Mouse (Mus musculus) gastrocnemius, adult 2 months (tissue): ENCODE results near the gene Cbfb. TPM values are rescaled to one million over a fixed set of nuclear protein-coding genes. Genes with fewer than 3 reads are reported as not detected.

ENCODE experiments used
- DNase-seq: peaks from one replicate; pipeline ENCODE4 v3.0.0; 2022
- H3K27ac ChIP-seq: fragments of 200-600 bp; 2 replicates; pipeline ENCODE4 v1.8.1; 2022; ENCODE audit warnings: mild to moderate bottlenecking
- H3K4me3 ChIP-seq: fragments of 200-600 bp; 2 replicates; pipeline ENCODE4 v1.8.1; 2022; ENCODE audit warnings: mild to moderate bottlenecking, moderate library complexity
- CTCF ChIP-seq: fragments of 200-600 bp; IDR thresholded peaks from 2 replicates; pipeline ENCODE4 v1.8.1; 2022; ENCODE audit warnings: antibody characterized with exemption, mild to moderate bottlenecking, moderate library complexity
- intact Hi-C: fragments of 180-260 bp; cut with DNase I; formaldehyde crosslinking; loops from one replicate; pipeline ENCODE4 v1.15.1; 2025
- total RNA-seq, 2 experiments: library from RNA; stranded (reverse); gene quantifications; 2 replicates each; pipeline ENCODE4 v1.2.3; 2021

The Cbfb gene
- total RNA-seq, 2 experiments from 2014 or later: 58.9 to 76.8 TPM

DNA sequence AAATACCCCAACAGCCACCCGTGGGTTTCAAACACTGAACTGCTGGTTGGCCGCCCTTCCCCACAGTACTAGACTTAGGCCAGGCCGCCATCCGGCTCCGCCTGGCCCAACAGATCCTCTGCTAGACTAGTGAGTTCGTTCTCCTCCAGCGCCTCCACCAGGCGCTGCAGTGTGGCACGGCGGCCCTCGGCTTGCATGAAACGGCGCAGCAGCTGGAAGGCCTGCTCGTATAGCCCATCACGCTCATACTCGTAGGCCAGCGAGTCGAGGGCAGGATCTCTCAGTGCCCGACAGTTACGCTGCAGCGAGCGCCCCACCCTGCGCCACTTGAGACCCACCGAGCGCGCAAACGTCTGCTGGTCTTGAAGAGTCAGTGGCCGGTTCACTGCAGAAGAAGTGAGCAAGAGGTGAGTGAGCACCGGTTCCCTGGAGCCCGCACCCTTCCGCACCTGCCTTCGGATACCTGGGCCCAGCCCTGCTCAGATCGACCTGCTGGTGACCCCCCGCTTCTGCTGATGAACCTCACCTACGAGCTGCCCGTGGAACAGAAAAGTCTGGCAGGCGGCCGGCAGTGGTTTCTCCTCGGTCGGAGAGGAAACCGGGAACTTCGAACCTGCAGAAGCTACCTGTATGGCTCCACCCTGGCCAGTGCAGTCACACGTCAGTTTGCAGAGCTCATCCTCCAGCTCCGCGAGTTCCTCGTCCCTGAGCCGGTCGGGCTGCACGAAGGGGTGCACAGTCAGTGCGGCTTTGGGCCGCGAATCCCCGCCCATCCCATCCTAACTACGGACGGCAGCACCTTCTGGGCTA is 88.6 kb downstream of the Cbfb start:
- H3K4me3 ChIP-seq: peak overlapping the region; percentile 71
- TF ChIP-seq CTCF: peak; percentile 6; the same call in 1 of the 2 replicates
- peak; percentile 49 for DNase-seq
- H3K27ac ChIP-seq: no peak overlapping the region
- intact Hi-C loops: loop anchor here (1.0 to 2.0 kb wide), 2 partner anchors 121 to 138 kb away; no protein-coding TSS in a partner anchor

DNA sequence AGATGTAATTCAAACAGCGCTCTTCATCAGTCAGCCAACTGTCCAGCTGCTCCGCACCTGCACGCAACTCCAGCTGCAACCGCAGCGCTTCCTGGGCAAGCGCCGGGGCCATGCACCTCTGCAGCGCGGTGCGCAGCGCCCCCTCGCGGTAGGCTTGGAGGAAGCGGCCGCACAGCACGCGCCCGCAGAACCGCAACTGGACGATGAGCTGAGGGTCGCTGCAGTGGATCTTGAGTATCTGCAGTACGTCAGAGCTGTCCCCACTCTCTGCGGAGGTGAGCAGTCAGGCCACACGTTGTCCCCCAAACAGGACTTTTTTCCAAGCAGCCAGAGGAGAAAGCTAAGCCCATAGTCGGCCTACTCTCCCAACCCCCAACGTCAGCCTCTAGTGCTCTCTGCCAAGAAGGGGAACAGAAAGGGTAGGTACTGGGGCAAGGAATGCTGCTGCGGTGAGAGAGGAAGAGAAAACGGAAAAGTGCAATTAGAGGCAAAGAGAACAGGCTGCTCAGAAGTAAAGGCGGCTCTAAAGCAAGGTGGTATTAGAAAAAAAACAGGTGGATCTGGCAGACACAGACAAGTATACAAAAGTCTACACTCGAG is 89.3 kb downstream of the Cbfb start:
- intact Hi-C loops: loop anchor here (1.0 to 2.0 kb wide), 2 partner anchors 122 to 139 kb away; no protein-coding TSS in a partner anchor
- DNase-seq: peak; percentile 85
- H3K27ac ChIP-seq: no peak overlapping the region
- TF ChIP-seq CTCF: peak; percentile 99; the same call in 1 of the 2 replicates
- H3K4me3 ChIP-seq: peak overlapping the region; percentile 71

DNA sequence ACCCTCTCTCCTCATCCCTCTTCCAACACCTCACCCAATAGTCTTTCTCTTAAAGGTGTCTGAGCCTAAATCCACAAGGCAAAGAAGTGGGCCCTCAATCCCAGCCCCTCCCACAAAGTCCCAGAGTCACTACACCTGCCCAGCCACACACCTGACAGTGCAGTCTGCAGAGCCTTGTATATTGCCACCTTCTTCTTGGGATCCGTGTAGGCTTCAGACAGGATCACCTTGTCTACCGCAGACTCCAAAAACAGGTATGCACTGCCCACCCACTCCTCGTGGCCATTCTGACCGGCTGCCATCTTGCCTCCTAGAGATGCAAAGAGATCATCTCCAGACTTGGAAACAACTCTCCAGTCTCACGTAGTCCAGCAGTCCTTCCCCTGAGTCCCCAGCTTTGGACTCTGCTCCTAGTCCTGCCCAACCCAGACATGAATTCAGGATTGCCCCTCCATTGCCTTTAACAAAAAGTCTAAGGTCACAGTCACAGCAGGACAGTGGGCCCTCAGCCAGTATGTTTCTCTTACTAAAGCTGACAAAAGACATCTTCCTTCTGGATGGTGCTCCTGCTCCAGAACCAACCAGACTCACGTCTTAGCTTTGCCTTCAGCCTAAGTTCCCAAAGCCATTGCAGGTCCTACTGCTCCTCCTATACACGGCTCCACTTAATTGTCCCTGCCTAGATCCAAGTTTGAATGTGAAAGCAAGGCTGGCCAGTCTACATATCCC is 90.1 kb downstream of the Cbfb start:
- DNase-seq: no peak
- Histone ChIP-seq H3K27ac (no peak overlapping the region), H3K4me3 (no peak overlapping the region)
- no peak for TF ChIP-seq CTCF
- intact Hi-C loops: no loop called here

DNA sequence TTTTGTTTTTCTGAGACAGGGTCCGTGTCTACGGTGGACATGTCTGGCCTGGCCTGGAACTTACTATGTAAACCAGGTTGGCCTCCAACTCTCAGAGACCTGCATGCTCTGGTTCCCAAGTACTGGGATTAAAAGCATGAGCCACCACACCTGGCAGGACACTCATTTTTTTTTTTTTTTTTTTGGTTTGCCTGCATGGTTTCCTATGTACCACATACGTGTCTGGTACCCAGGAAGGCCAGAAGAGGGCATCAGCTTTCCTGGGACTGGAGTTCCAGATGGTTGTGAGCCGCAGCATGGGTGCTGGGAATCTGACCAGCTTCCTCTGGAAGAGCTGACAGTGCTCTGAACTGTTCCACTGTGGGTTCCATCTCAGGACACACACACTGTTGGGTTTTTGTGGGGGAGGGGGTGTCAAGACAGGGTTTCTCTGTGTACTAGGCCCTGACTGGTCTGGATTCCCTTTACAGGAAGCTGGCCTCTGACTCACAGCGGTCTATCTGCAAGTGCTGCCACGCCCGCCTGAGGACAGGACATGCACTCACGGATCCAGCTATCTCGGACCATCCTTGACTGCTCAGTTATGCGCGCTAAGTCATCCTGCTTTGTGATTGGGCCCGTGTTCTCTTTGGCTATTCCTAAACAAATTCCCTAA is 91.0 kb downstream of the Cbfb start:
- no peak for DNase-seq
- intact Hi-C loops: no loop called here
- Histone ChIP-seq H3K27ac (no peak overlapping the region), H3K4me3 (no peak overlapping the region)
- no peak for TF ChIP-seq CTCF

DNA sequence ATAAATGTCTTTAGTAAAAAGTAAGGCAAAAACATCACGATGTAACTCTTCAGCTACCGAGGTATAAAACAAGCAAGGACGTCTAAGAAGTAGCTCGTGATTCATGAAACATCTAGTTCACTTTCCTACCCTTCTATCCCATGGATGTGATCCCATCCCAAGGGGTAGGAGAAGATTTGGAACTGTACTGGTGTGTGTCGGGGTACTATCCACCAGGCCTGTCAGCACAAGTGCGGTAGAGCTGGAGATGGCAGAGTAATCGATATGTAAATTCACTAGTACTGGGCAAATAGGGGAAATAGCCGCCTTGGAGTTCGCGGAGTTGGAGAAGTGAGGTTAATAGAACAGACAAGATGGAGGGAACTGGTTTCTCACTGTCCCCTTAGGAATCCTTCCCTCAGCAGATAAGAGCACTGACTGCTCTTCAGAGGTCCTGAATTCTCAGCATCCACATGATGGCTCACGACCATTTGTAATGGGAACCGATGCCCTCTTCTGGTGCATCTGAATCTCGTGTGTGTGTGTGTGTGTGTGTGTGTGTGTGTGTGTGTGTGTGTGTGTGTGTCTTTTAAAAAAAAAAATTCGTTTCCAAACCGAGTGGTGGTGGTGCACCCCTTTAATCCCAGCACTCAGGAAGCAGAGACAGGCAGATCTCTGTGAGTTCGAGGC is 92.9 kb downstream of the Cbfb start:
- TF ChIP-seq CTCF: no peak
- no peak overlapping the region for H3K27ac ChIP-seq
- no peak for DNase-seq
- peak overlapping the region; percentile 90 for H3K4me3 ChIP-seq
- intact Hi-C loops: no loop called here

DNA sequence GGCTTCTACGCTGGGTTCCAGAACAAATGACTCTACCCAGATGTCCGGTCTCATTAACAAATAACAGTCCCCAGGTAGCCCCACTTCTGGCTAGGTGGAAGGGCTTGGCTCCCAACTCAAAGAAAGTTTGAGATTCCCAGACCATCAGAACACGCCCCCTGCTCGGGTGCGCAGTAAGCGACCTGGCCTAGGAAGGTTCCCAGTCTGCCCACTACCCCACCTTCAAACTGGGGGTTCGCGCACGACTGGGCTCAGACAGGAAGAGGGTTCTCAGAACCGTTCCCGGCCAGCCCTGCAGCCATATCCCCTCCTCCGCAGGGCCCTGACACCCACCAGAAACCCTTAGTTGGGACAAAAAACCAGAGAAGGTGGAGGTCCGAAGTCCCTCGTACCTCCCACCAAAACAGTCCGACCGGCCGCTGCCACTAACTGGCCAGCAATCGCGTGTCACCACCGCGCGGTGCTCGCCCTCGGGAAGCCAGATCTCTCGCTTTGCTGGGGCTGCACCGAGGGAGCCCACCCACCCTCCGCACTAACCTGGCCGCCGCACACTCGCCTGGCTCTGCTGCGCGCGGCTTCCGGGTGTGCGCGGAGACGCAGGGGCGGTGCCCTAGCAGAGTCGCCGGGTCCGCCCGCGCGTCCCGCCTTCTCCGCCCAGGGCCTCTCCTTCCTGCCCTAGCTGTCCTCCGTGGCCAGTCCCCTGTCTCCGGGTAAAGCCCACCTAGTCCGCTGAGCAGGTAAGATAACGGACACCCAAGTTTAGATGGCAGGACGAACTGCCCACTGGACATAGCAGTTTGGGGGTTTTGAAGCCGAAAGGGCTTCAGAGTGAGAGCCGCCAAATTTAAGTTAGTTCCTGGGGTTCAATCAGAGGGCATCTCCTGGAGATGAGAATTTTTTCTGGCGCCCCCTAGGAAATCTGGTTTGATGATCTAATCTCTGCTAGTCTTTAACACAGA is 93.8 kb downstream of the Cbfb start, which contains the start of the genes Tradd and Fbxl8:
Gene Tradd, minus strand, starts transcription at position 586 of the 959 bp plus-strand sequence.
Gene Fbxl8, plus strand, starts transcription at position 625 of the 959 bp plus-strand sequence.
- TF ChIP-seq CTCF: no peak; the same call in 1 of the 2 replicates
- intact Hi-C loops: no loop called here
- peak; percentile 88 for DNase-seq
- Histone ChIP-seq H3K4me3 (peak within 1 kb of the TSS; percentile 90), H3K27ac (peak within 1 kb of the TSS; percentile 82)

DNA sequence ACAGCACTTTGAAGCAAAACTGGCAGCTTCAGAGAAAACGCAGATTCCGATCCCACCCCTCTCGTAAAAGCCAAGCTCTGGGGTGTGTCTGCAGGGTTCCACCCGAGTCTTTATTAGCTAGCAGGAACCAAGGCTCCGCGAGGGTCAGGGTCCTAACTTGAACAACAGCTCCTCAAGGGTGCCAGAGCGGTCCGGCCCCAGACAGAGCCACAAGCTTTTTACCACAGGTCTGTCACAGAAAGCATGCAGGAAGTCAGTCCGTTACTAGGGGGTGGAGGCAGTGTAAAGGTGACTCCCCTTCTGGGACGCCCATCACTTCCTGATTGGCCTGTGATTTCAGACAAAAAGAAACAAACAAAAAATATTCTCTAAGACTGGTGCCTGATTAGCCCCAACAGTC is 94.7 kb downstream of the Cbfb start:
- Histone ChIP-seq H3K27ac (peak overlapping the region; percentile 82), H3K4me3 (peak overlapping the region; percentile 90)
- no peak for DNase-seq
- intact Hi-C loops: no loop called here
- no peak for TF ChIP-seq CTCF

DNA sequence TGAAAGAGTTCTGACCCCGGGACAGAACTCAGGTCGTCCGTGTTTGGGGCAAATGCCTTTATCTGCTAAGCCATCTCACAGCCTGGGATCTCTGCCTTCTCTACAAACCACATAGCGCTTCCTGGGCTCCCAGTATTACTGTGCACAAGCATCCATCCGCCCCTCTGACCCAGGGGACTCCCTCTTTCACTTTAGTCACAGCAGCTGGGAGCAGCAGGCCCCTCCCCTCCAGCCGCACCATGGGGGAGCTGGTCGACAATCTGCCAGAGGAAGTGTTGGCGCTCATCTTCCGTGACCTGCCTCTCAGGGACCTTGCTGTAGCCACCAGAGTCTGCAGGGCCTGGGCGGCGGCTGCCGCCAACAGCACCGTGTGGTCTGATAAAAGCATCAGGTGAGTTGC is 96.3 kb downstream of the Cbfb start:
- no peak for DNase-seq
- Histone ChIP-seq H3K4me3 (no peak overlapping the region), H3K27ac (no peak overlapping the region)
- intact Hi-C loops: no loop called here
- no peak for TF ChIP-seq CTCF

Other genes with a start within 250 kb of the Cbfb start
- not detected for gene Ces2e, start 244.4 kb upstream of the Cbfb start, total RNA-seq
- gene Ces2f, start 223.3 kb upstream of the Cbfb start, total RNA-seq: not detected
- under 1 TPM; 0.31 to 0.53 TPM for gene Ces2g, start 209.0 kb upstream of the Cbfb start, total RNA-seq
- not detected for gene Ces2h, start 169.8 kb upstream of the Cbfb start, total RNA-seq
- gene Ces3a, start 122.1 kb upstream of the Cbfb start, total RNA-seq: not detected
- gene Ces3b, start 86.9 kb upstream of the Cbfb start, total RNA-seq: not detected
- gene Ces4a, start 38.9 kb upstream of the Cbfb start, total RNA-seq: not detected
- gene D230025D16Rik, start 54.5 kb downstream of the Cbfb start, total RNA-seq: 10 to 100 TPM; 28.1 to 33.1 TPM
- gene B3gnt9, start 84.5 kb downstream of the Cbfb start, total RNA-seq: 1 to 10 TPM; 1.8 to 3.5 TPM
- gene Tradd, start 93.9 kb downstream of the Cbfb start, total RNA-seq: 1 to 10 TPM; 2.4 to 2.9 TPM
- gene Fbxl8, start 94.0 kb downstream of the Cbfb start, total RNA-seq: 1 to 10 TPM; 1.0 to 1.1 TPM
- 1 to 10 TPM; 6.1 to 8.4 TPM for gene Hsf4, start 99.1 kb downstream of the Cbfb start, total RNA-seq
- 10 to 100 TPM; 27.9 to 32.4 TPM for gene Nol3, start 105.5 kb downstream of the Cbfb start, total RNA-seq
- under 1 TPM; 0.33 to 0.98 TPM for gene 4931428F04Rik, start 119.2 kb downstream of the Cbfb start, total RNA-seq
- 1 to 10 TPM in 1 of 2 experiments, under 1 TPM in 1; 0.84 to 2.3 TPM for gene Exoc3l, start 125.4 kb downstream of the Cbfb start, total RNA-seq
- 10 to 100 TPM; 26.8 to 29.7 TPM for gene E2f4, start 127.0 kb downstream of the Cbfb start, total RNA-seq
- gene Elmo3, start 134.9 kb downstream of the Cbfb start, total RNA-seq: 1 to 10 TPM; 1.2 to 1.6 TPM
- 1 to 10 TPM in 1 of 2 experiments, under 1 TPM in 1; 0.99 to 1.3 TPM for gene Lrrc29, start 155.6 kb downstream of the Cbfb start, total RNA-seq
- gene Tmem208, start 155.7 kb downstream of the Cbfb start, total RNA-seq: 10 to 100 TPM; 20.1 to 24.6 TPM
- 10 to 100 TPM; 17.5 to 23.4 TPM for gene Fhod1, start 177.3 kb downstream of the Cbfb start, total RNA-seq
- under 1 TPM; 0.45 to 0.92 TPM for gene Slc9a5, start 178.2 kb downstream of the Cbfb start, total RNA-seq
- gene Plekhg4, start 202.6 kb downstream of the Cbfb start, total RNA-seq: not detected
- under 1 TPM in 1 of 2 experiments, not detected in 1; 0.23 TPM for gene Kctd19, start 242.8 kb downstream of the Cbfb start, total RNA-seq
- gene Lrrc36, start 242.9 kb downstream of the Cbfb start, total RNA-seq: under 1 TPM; 0.64 to 0.73 TPM